Comparison of ENCODE assay signal across 21 mouse cellular contexts in the genomic region with DNA sequence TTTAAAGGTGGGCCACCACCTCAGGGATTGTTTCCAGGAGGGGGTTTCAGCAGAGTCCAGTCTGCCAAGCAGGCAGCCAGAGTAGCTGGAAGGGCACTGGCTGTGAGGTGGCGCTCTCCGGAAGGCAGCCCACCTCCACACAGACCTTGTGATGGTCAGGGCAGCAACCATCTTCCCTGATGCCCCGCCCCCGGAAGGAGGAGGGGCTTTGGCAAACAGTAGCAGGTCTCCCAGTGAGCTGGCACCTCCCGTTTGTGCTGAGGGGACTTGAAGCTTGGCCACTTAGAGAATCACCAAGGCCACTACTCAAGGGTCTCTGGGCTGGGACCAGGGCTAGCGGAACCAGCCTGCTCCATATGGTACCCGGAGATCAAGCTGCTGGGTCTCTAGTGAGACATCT.
A peak's percentile ranks its signal among the peaks of the same experiment; 100 is the strongest.
DNase-seq lines count a peak whose midpoint lies in the region; ATAC-seq and TF ChIP-seq lines count a peak whose summit lies in the region.
"Had no signal": no experiment of that assay in that cellular context is flagged by ENCODE, and none has a peak within 500 bp of the region (broad histone marks: within the 10 kb centered on the region; RNA-seq: fewer than 3 reads in every experiment).

No protein-coding gene starts in this region.

- H3K27ac ChIP-seq in heart, embryonic 10.5 days = 0 out of 2 replicates have a peak overlapping the region, but pooled peaks have one; percentile 3
- no peak overlapping the region; the same call in 1 of the 2 replicates for H3K27ac ChIP-seq in midbrain, embryonic 12.5 days (replicated peaks)
- H3K27ac ChIP-seq in midbrain, embryonic 14.5 days (replicated peaks; ENCODE audit: low read depth, low read length) = no peak overlapping the region
- H3K27ac ChIP-seq in ES-E14 (ENCODE audit: insufficient read depth, low read depth, low read length, poor library complexity, severe bottlenecking) = no peak overlapping the region; the same call in 1 of the 2 replicates
- H3K27ac ChIP-seq in midbrain, embryonic 15.5 days = no peak overlapping the region
- H3K27ac ChIP-seq: intestine, embryonic 15.5 days; lung, embryonic 15.5 days; stomach, embryonic 15.5 days had no signal

- ATAC-seq in midbrain, embryonic 12.5 days (ENCODE audit: low FRiP score, low read depth) = no peak
- ATAC-seq in midbrain, embryonic 14.5 days (ENCODE audit: low FRiP score, low TSS enrichment) = no peak
- 0 out of 2 replicates have a peak, but pooled peaks have one; percentile 18 for ATAC-seq in midbrain, embryonic 15.5 days (replicated peaks)
- no peak for ATAC-seq in megakaryocyte progenitor cell, adult 5-6 weeks (replicated peaks; ENCODE audit: poor library complexity)
- ATAC-seq: forebrain, postnatal 0 days; intestine, embryonic 15.5 days had no signal

- peak overlapping the region; percentile 6; the same call in 1 of the 2 replicates for H3K4me2 ChIP-seq in midbrain, embryonic 12.5 days (replicated peaks)
- H3K4me2 ChIP-seq in midbrain, embryonic 14.5 days (ENCODE audit: low read length) = no peak overlapping the region
- H3K4me2 ChIP-seq in midbrain, embryonic 15.5 days = no peak overlapping the region
- H3K4me2 ChIP-seq: intestine, embryonic 15.5 days; lung, embryonic 15.5 days; stomach, embryonic 15.5 days had no signal

- H3K9me3 ChIP-seq in heart, embryonic 10.5 days = no peaks in the 10 kb centered on the region
- H3K9me3 ChIP-seq in midbrain, embryonic 12.5 days = no peaks in the 10 kb centered on the region
- H3K9me3 ChIP-seq in midbrain, embryonic 14.5 days (ENCODE audit: control insufficient read depth, low read length) = no peaks in the 10 kb centered on the region
- H3K9me3 ChIP-seq in ES-E14 (ENCODE audit: control insufficient read depth, insufficient read depth, low read depth, low read length) = no peaks in the 10 kb centered on the region
- no peaks in the 10 kb centered on the region for H3K9me3 ChIP-seq in midbrain, embryonic 15.5 days
- H3K9me3 ChIP-seq: G1E; intestine, embryonic 15.5 days; lung, embryonic 15.5 days; megakaryocyte, embryonic 14.5 days; stomach, embryonic 15.5 days had no signal

- no peak overlapping the region for H3K9ac ChIP-seq in midbrain, embryonic 12.5 days (replicated peaks)
- no peak overlapping the region for H3K9ac ChIP-seq in midbrain, embryonic 14.5 days (replicated peaks; ENCODE audit: low read length)
- peak overlapping the region; percentile 22; the same call in 1 of the 2 replicates for H3K9ac ChIP-seq in ES-E14 (ENCODE audit: insufficient read depth, low read depth, low read length, poor library complexity, severe bottlenecking)
- no peak overlapping the region for H3K9ac ChIP-seq in midbrain, embryonic 15.5 days
- H3K9ac ChIP-seq: forebrain, postnatal 0 days; intestine, embryonic 15.5 days; lung, embryonic 15.5 days; stomach, embryonic 15.5 days had no signal

- peaks cover 16% of the 10 kb centered on the region for H3K4me1 ChIP-seq in heart, embryonic 10.5 days
- peaks cover 27% of the 10 kb centered on the region for H3K4me1 ChIP-seq in midbrain, embryonic 12.5 days
- peaks cover 19% of the 10 kb centered on the region for H3K4me1 ChIP-seq in midbrain, embryonic 14.5 days (ENCODE audit: control insufficient read depth, insufficient read depth, low read length)
- H3K4me1 ChIP-seq in ES-E14 (ENCODE audit: control insufficient read depth in 2 of 2, insufficient read depth in 2 of 2, low read length in 2 of 2, poor library complexity in 1 of 2) = peaks cover 0 to 17% of the 10 kb centered on the region in 2 experiments; a peak in 1 of 4 replicates
- H3K4me1 ChIP-seq in midbrain, embryonic 15.5 days = peaks cover 23% of the 10 kb centered on the region
- H3K4me1 ChIP-seq: lung, embryonic 15.5 days; megakaryocyte, embryonic 14.5 days had no signal

- H3K27me3 ChIP-seq in heart, embryonic 10.5 days (ENCODE audit: insufficient read depth, poor library complexity, severe bottlenecking) = peaks cover 33% of the 10 kb centered on the region
- H3K27me3 ChIP-seq in midbrain, embryonic 12.5 days = peaks cover 59% of the 10 kb centered on the region
- H3K27me3 ChIP-seq in midbrain, embryonic 14.5 days (ENCODE audit: control insufficient read depth, insufficient read depth, low read length) = no peaks in the 10 kb centered on the region; the same call in 1 of the 2 replicates
- H3K27me3 ChIP-seq in midbrain, embryonic 15.5 days (replicated peaks) = peaks cover 7% of the 10 kb centered on the region
- H3K27me3 ChIP-seq: intestine, embryonic 15.5 days; lung, embryonic 15.5 days; stomach, embryonic 15.5 days had no signal

- in situ Hi-C loops in ES-E14 (cut with MboI; ENCODE audit: low sequenced_read_pairs in 2 of 2, unreplicated experiment in 2 of 2) = loop anchor here in 1 of 2 experiments (25.0 kb wide), 1 partner anchor 89 kb away; no protein-coding TSS in a partner anchor

- WGBS in heart, embryonic 10.5 days = 42% methylated on average over 7 of the region's 7 CpGs
- 50% methylated on average over 7 of the region's 7 CpGs for WGBS in midbrain, embryonic 12.5 days
- 44% methylated on average over 7 of the region's 7 CpGs for WGBS in midbrain, embryonic 14.5 days
- WGBS in midbrain, embryonic 15.5 days = 42% methylated on average over 7 of the region's 7 CpGs

- intact Hi-C loops in heart, postnatal 25 days (cut with DNase I) = no loop called here

- peak overlapping the region; percentile 19; the same call in 1 of the 2 replicates for H3K4me3 ChIP-seq in heart, embryonic 10.5 days
- no peak overlapping the region for H3K4me3 ChIP-seq in midbrain, embryonic 12.5 days
- no peak overlapping the region for H3K4me3 ChIP-seq in midbrain, embryonic 14.5 days (replicated peaks; ENCODE audit: low read depth, low read length)
- H3K4me3 ChIP-seq in ES-E14 (ENCODE audit: insufficient read depth in 1 of 2, low read depth in 1 of 2, low read length in 2 of 2, poor library complexity in 1 of 2, severe bottlenecking in 1 of 2) = peak overlapping the region; percentile 39 to 58
- H3K4me3 ChIP-seq in midbrain, embryonic 15.5 days = no peak overlapping the region
- H3K4me3 ChIP-seq: intestine, embryonic 15.5 days; lung, embryonic 15.5 days; megakaryocyte, embryonic 14.5 days; stomach, embryonic 15.5 days had no signal

- H3K36me3 ChIP-seq in heart, embryonic 10.5 days = no peaks in the 10 kb centered on the region
- H3K36me3 ChIP-seq in midbrain, embryonic 12.5 days = no peaks in the 10 kb centered on the region
- H3K36me3 ChIP-seq in midbrain, embryonic 14.5 days (ENCODE audit: control insufficient read depth, insufficient read depth, low read length) = no peaks in the 10 kb centered on the region
- peaks cover 24% of the 10 kb centered on the region for H3K36me3 ChIP-seq in ES-E14 (ENCODE audit: control insufficient read depth, insufficient read depth, low read length, poor library complexity, severe bottlenecking)
- no peaks in the 10 kb centered on the region for H3K36me3 ChIP-seq in midbrain, embryonic 15.5 days (replicated peaks)
- H3K36me3 ChIP-seq: G1E; intestine, embryonic 15.5 days; lung, embryonic 15.5 days; stomach, embryonic 15.5 days had no signal

- no peak for DNase-seq in heart, embryonic 10.5 days (ENCODE audit: low spot score)
- DNase-seq in heart, postnatal 25 days (ENCODE audit: low spot score) = no peak
- no peak for DNase-seq in midbrain, embryonic 14.5 days
- DNase-seq in ES-E14 (ENCODE audit: low read depth, low spot score) = no peak
- DNase-seq in lung, postnatal 14 days = no peak
- DNase-seq: adrenal gland, postnatal 10 days; cerebellum, adult 9-10 months; forebrain, postnatal 0 days; gastrocnemius, postnatal 10 days; heart, postnatal 10 days; kidney, postnatal 10 days; right cerebral cortex, adult 18-20 months; spleen, adult 18-20 months had no signal

TF ChIP-seq in ES-E14, 5 proteins besides CTCF, POLR2A, EP300 and RAD21:
- no peak for TF ChIP-seq CHD2 (IDR thresholded peaks at IDR 0.05; ENCODE audit: low read depth, low read length)

Comparison
In these comparisons a context has a peak if more than half of its experiments do, and no peak if none do; other contexts are left out.
1. H3K4me3 ChIP-seq: peak in heart, embryonic 10.5 days (single experiment) and ES-E14 (2 of 2); none in midbrain, embryonic 12.5 days (single experiment), midbrain, embryonic 14.5 days (single experiment) and midbrain, embryonic 15.5 days (single experiment).